Mouse (Mus musculus) liver, adult 2 months (tissue): ENCODE data around the gene Tcf20. TPM values are rescaled to one million over a fixed set of nuclear protein-coding genes. Genes with fewer than 3 reads are reported as not detected.
A peak's percentile ranks its signal among the peaks of the same experiment; 100 is the strongest.

Experiments used
- DNase-seq: peaks from one replicate; pipeline ENCODE4 v3.0.0-alpha.2; 2011; ENCODE audit warnings: low read depth, low spot score; ENCODE audit errors: extremely low read depth
- H3K27ac ChIP-seq: fragments of 200-500 bp; replicated peaks from 2 replicates; pipeline ENCODE4 v1.5.1; 2012; ENCODE audit warnings: low read depth, mild to moderate bottlenecking, control low read depth, inconsistent platforms, low read length; ENCODE audit not compliant: insufficient read depth
- H3K27me3 ChIP-seq: fragments of 200-500 bp; 2 replicates; pipeline ENCODE4 v1.6.1; 2012; ENCODE audit warnings: mild to moderate bottlenecking, moderate library complexity, low read length, inconsistent platforms; ENCODE audit not compliant: control insufficient read depth, insufficient read depth
- H3K36me3 ChIP-seq: fragments of 200-500 bp; 2 replicates; pipeline ENCODE4 v1.6.1; 2012; ENCODE audit warnings: low read length, inconsistent platforms; ENCODE audit not compliant: control insufficient read depth, insufficient read depth
- H3K4me1 ChIP-seq: fragments of 200-500 bp; 2 replicates; pipeline ENCODE4 v1.6.1; 2011; ENCODE audit warnings: low read length; ENCODE audit not compliant: control insufficient read depth, insufficient read depth
- H3K4me3 ChIP-seq: fragments of 200-500 bp; 2 replicates; pipeline ENCODE4 v1.5.1; 2011; ENCODE audit warnings: low read depth, mild to moderate bottlenecking, control low read depth, low read length, moderate library complexity; ENCODE audit not compliant: insufficient read depth
- H3K79me2 ChIP-seq: fragments of 200-500 bp; 2 replicates; pipeline ENCODE4 v1.6.1; 2012; ENCODE audit warnings: inconsistent platforms, mild to moderate bottlenecking, low read length, moderate library complexity; ENCODE audit not compliant: control insufficient read depth, insufficient read depth
- H3K9ac ChIP-seq: fragments of 200-500 bp; 2 replicates; pipeline ENCODE4 v1.6.1; 2012; ENCODE audit warnings: low read depth, mild to moderate bottlenecking, control low read depth, inconsistent platforms, low read length
- CTCF ChIP-seq: fragments of 200-500 bp; IDR thresholded peaks from 2 replicates; pipeline ENCODE4 v1.5.1; 2011; ENCODE audit warnings: low read depth, low read length, control low read depth
- POLR2A ChIP-seq: fragments of 200-500 bp; IDR thresholded peaks from 2 replicates; pipeline ENCODE4 v1.6.1; 2011; ENCODE audit warnings: low read length, control low read depth; ENCODE audit not compliant: insufficient read depth; ENCODE audit errors: extremely low read depth
- WGBS: fragments of 180-500 bp; shearing (Covaris S2); methylation state at CpG from one replicate; pipeline ENCODE4 v1.1.7; 2018; 5-methylcytosine and 5-hydroxymethylcytosine counted together
- polyA plus RNA-seq: library from polyadenylated mRNA; depleted of rRNA; stranded (reverse); fragments of >200 nt; gene quantifications from 2 replicates; pipeline ENCODE4 v1.2.3, GENCODE M21; 2012
- total RNA-seq: library from RNA; depleted of rRNA; stranded (reverse); fragments of >200 nt; gene quantifications from 2 replicates; pipeline ENCODE4 v1.2.3, GENCODE M21; 2014

Tcf20 gene
- total and polyA plus RNA-seq, 2 experiments: 8.7 to 22.6 TPM

DNA sequence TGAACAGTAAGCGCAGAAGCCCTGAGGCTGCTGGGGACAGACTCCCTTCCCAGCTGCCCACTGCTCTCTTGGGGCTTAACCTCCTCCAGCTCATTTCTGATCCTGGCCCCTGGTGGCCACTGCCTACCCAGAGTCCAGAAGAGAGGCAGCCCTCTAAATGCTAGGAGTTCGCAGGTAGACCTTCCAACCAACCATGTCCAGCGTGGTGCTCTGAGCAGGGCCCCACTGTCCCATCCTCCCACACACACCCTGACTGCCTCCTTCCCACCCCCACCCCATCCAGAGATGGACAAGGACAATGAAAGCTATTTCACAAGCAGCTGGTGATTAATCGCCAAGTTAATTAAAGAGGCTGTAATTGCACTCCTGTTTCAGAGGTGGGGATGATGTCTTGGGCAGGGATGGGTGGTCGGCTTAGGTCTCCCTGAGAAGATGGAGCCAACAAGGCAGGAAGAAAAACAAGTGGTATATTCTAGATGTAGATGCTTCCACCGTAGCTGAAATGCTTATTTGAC, 1.6 kb upstream of the Tcf20 start:
- Histone ChIP-seq H3K4me1 (peaks cover 4% of the 10 kb centered on the region; the same call in 1 of the 2 replicates), H3K4me3 (no peak overlapping the region), H3K36me3 (no peaks in the 10 kb centered on the region), H3K27ac (no peak overlapping the region), H3K79me2 (no peaks in the 10 kb centered on the region), H3K27me3 (0 out of 2 replicates have a peak, but pooled peaks cover 3% of the 10 kb centered on the region), H3K9ac (no peak overlapping the region)
- no peak for DNase-seq
- TF ChIP-seq POLR2A (no peak), CTCF (no peak)
- WGBS: 84% methylated on average over 6 of the region's 6 CpGs

DNA sequence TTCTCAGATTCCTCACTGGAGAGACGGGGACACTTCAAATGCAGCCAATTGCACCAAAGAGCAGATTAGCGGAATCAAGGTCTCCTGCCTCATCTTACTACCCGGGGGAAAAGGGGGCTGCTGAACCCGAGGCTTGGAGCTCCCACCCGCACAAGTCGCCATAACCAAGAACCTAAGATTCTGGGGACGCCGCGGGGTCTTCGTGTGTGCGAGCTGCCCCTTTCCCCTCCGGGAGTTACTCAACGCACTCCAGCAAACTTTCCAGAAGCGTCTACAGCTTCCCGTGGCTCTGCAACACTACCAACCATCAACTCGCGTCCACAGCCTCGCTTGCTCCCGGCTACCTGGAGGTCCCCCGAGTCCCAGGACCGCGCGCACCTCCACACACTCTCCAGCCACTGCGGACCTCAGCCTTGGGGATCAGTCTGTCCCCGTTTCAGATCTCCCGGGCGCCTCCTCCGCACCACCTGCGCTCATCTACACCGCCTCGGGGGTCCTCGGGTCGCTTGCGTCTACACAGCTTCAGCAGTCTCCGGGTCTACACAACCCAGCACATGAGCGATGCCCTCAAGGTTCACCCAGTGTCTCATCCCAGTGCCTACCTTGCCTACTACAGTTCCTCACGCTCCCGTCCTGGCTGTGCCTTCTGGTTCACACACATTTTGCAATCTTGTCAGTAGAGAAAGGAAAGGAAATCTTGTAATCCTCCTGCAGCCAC, 499 bp downstream of the Tcf20 start:
- H3K4me3 ChIP-seq: peak overlapping the region; percentile 27; the same call in 1 of the 2 replicates
- WGBS: 4% methylated on average over 38 of the region's 38 CpGs
- DNase-seq: no peak
- no peaks in the 10 kb centered on the region for H3K79me2 ChIP-seq
- peaks cover 4% of the 10 kb centered on the region; the same call in 1 of the 2 replicates for H3K4me1 ChIP-seq
- peaks cover 3% of the 10 kb centered on the region; the same call in 1 of the 2 replicates for H3K27me3 ChIP-seq
- TF ChIP-seq POLR2A (no peak), CTCF (no peak)
- H3K9ac ChIP-seq: no peak overlapping the region
- no peak overlapping the region for H3K27ac ChIP-seq
- no peaks in the 10 kb centered on the region for H3K36me3 ChIP-seq

DNA sequence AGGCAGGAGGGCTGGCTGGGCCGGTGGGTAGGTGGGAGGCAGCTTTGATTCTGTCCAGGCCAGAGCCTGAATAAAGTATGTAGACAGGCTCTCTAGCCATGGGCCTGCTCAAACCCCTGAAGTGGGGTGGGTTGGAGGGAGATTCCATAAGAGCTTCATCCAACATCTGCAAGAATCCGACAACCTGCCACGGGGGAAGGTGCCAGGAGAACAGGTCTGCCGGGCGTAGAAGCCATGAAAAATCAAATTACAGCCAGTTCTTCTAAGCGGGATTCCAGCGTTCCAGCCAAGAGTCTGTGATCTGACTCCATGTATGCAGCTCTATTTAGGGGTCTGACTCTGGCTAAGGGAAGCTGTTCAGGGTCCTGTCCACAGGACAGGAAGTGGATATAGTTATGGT, 3.1 kb downstream of the Tcf20 start:
- H3K36me3 ChIP-seq: no peaks in the 10 kb centered on the region
- WGBS: 92% methylated on average over 7 of the region's 7 CpGs
- no peak for DNase-seq
- TF ChIP-seq CTCF (no peak), POLR2A (no peak)
- peaks cover 4% of the 10 kb centered on the region; the same call in 1 of the 2 replicates for H3K4me1 ChIP-seq
- no peak overlapping the region for H3K27ac ChIP-seq
- H3K27me3 ChIP-seq: peaks cover 6% of the 10 kb centered on the region
- no peak overlapping the region for H3K4me3 ChIP-seq
- no peak overlapping the region for H3K9ac ChIP-seq
- no peaks in the 10 kb centered on the region for H3K79me2 ChIP-seq

DNA sequence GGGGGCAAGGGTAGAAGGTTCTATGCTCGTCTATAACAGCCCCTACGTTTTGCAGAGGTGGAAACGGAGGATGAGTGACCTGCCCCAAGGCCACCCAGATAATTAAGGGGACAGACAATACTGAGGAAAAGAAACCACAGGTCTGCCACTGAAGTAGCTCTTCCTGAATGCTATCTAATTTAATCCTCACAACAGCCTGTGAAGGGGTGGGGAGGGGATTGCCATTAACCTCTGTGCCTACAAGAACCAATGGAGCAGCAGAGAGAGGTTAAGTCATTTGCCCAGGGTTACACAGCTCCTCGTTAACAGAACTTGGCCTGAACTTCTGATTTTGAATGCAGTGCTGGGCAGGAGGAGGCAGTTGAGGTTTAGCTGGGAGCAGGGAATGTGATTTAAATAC, 3.6 kb downstream of the Tcf20 start:
- peaks cover 6% of the 10 kb centered on the region for H3K27me3 ChIP-seq

DNA sequence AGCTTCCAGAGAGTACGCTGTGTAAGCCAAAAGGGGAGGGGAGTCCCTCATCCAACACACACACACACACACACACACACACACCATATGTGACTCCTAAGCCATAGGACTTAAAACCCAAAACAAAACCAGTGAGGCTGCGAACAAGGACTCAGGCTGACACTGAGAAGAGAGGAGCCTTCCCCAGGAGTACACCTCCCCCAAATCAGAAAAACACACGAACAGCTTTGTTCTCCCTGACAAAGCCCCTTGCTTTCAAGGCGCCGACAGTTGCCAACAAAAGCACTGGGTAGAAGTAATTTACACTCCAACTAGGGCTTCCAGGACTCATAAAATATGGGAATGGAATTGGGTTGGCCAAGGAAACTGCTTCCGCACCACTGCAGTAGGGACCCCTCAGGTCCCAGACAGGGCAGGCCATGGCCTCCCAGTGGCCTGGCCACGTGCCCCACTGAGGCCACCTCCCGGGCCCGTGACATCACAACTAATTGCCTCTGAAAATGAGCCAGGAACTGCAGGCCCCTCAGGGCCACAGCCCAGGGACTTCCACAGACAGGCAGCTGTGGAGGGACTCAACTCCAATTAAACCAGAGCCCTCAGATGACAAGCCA, 4.2 kb downstream of the Tcf20 start:
- DNase-seq: no peak
- Histone ChIP-seq H3K4me3 (no peak overlapping the region), H3K27ac (no peak overlapping the region), H3K27me3 (peaks cover 6% of the 10 kb centered on the region), H3K36me3 (no peaks in the 10 kb centered on the region), H3K79me2 (no peaks in the 10 kb centered on the region), H3K4me1 (peaks cover 4% of the 10 kb centered on the region; the same call in 1 of the 2 replicates), H3K9ac (no peak overlapping the region)
- 57% methylated on average over 9 of the region's 9 CpGs for WGBS
- TF ChIP-seq CTCF (no peak), POLR2A (no peak)

More for the DNA sequence above, 3.6 kb downstream of the Tcf20 start:
- Histone ChIP-seq H3K4me3 (no peak overlapping the region), H3K4me1 (peaks cover 4% of the 10 kb centered on the region; the same call in 1 of the 2 replicates), H3K36me3 (no peaks in the 10 kb centered on the region), H3K9ac (no peak overlapping the region), H3K27ac (no peak overlapping the region), H3K79me2 (no peaks in the 10 kb centered on the region)
- TF ChIP-seq POLR2A (no peak), CTCF (no peak)
- no peak for DNase-seq
- 64% methylated on average over 4 of the region's 4 CpGs for WGBS
